Mouse (Mus musculus): ENCODE measurements around the gene Eps8. TPM values are rescaled to one million over a fixed set of nuclear protein-coding genes. Genes with fewer than 3 reads are reported as not detected.
A peak's percentile ranks its signal among the peaks of the same experiment; 100 is the strongest.

Eps8 gene
- polyA plus RNA-seq, 2 experiments, result 14.9 to 33.3 TPM

DNA sequence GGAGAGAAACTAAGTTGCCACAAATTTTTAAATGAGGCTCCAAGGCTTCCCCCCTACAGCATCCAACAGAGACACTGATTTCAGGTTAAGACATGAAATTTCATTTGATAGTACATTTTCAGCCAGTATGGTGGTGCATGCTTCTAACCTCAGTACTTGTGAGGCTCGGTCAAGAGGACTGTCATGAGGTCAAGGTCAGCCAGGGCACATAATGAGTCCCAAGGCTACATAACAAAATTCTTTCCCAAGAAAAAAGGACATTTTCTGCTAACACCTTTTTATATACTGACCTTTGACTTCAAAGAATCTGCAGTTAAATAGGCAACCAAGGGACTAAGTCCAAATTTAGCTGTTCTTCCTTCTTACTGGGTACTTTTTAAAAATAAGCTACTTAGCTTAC lies 181.2 kb downstream of the Eps8 start:
- no peak for ATAC-seq (ENCODE audit: low FRiP score, low read depth)
- no peak overlapping the region for H3K4me3 ChIP-seq (replicated peaks; ENCODE audit: low read length)
- H3K27me3 ChIP-seq (ENCODE audit: control insufficient read depth, insufficient read depth, low read length), result no peaks in the 10 kb centered on the region
- H3K9ac ChIP-seq (ENCODE audit: low read depth, low read length, severe bottlenecking), result no peak overlapping the region
- H3K36me3 ChIP-seq (ENCODE audit: control insufficient read depth, insufficient read depth, low read length), result no peaks in the 10 kb centered on the region
- no peak for DNase-seq (ENCODE audit: low spot score)
- no peak overlapping the region for H3K4me2 ChIP-seq (replicated peaks; ENCODE audit: low read depth, low read length, severe bottlenecking)
- TF ChIP-seq POLR2A (IDR thresholded peaks at IDR 0.05; ENCODE audit: borderline replicate concordance, extremely low read depth, insufficient read depth, insufficient read length), result no peak
- H3K9me3 ChIP-seq (ENCODE audit: control insufficient read depth, low read length), result no peaks in the 10 kb centered on the region
- no peak overlapping the region for H3K27ac ChIP-seq (replicated peaks; ENCODE audit: low read depth, low read length)
- peaks cover 16% of the 10 kb centered on the region for H3K4me1 ChIP-seq (ENCODE audit: control insufficient read depth, insufficient read depth, low read length)
- 45% methylated on average over 1 of the region's 1 CpGs for WGBS

DNA sequence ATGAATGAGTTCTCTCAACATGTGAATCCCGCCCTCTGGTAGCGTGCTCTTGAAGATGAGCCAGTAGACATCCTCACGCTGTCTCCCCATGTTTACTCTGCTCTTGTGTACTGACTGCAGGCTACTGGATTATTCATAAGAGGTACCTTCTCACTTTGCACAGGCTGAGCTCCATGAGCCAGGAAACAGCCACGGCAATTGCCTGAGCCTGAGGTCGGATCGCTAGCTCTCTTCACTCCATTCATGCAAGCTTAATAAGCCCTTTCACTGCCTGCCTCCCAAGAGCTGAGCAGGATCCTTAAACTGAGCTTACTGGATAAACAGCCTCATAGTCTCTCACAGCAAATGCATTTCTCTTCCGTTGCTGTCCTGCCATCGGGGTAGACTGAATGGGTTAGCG lies 182.5 kb downstream of the Eps8 start:
- no peak for DNase-seq (ENCODE audit: low spot score)
- no peak overlapping the region for H3K4me2 ChIP-seq (replicated peaks; ENCODE audit: low read depth, low read length, severe bottlenecking)
- peaks cover 18% of the 10 kb centered on the region for H3K4me1 ChIP-seq (ENCODE audit: control insufficient read depth, insufficient read depth, low read length)
- H3K9me3 ChIP-seq (ENCODE audit: control insufficient read depth, low read length), result no peaks in the 10 kb centered on the region
- no peak overlapping the region for H3K4me3 ChIP-seq (replicated peaks; ENCODE audit: low read length)
- no peak overlapping the region for H3K27ac ChIP-seq (replicated peaks; ENCODE audit: low read depth, low read length)
- H3K27me3 ChIP-seq (ENCODE audit: control insufficient read depth, insufficient read depth, low read length), result no peaks in the 10 kb centered on the region
- no peak overlapping the region for H3K9ac ChIP-seq (ENCODE audit: low read depth, low read length, severe bottlenecking)
- no peak for TF ChIP-seq POLR2A (IDR thresholded peaks at IDR 0.05; ENCODE audit: borderline replicate concordance, extremely low read depth, insufficient read depth, insufficient read length)
- WGBS, result 80% methylated on average over 9 of the region's 9 CpGs
- no peaks in the 10 kb centered on the region for H3K36me3 ChIP-seq (ENCODE audit: control insufficient read depth, insufficient read depth, low read length)
- no peak for ATAC-seq (ENCODE audit: low FRiP score, low read depth)

DNA sequence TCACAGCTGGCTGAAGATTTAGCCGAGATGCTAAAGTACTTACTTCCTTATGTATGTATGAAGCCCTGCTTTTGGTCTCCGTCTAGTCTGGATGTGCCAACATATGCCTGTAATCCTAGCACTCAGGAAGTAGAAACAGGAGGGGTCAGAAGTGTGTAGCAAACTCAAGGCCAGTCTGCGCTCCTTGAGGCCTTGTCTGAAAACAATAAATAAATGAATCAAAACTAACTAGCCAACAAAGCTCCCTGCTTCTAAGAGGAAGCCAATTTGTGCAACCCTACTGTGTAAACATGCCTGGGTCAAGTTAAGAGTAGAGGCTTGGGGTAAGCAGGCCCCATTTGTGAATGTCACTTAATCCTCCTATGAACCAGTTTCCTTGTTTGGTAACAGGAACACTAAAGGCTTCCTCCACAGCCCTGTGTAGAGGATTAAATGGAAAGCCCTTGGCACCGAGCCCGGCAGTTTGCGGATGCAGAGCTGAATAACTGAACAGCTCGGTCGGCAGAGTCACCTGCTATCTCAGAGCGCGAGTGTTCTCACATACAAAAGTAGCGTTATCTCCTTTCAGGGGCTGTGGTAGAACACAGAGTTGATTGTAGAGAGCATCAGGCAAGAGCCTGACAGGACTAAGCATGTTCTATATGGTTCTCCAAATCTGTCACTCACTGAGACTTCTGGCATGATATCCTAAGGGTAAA lies 183.6 kb downstream of the Eps8 start:
- Histone ChIP-seq H3K4me3 (replicated peaks; ENCODE audit: low read length) (no peak overlapping the region), H3K27ac (replicated peaks; ENCODE audit: low read depth, low read length) (peak overlapping the region; percentile 21), H3K36me3 (ENCODE audit: control insufficient read depth, insufficient read depth, low read length) (no peaks in the 10 kb centered on the region), H3K4me2 (replicated peaks; ENCODE audit: low read depth, low read length, severe bottlenecking) (no peak overlapping the region), H3K4me1 (ENCODE audit: control insufficient read depth, insufficient read depth, low read length) (peaks cover 18% of the 10 kb centered on the region), H3K9ac (ENCODE audit: low read depth, low read length, severe bottlenecking) (no peak overlapping the region), H3K9me3 (ENCODE audit: control insufficient read depth, low read length) (no peaks in the 10 kb centered on the region), H3K27me3 (ENCODE audit: control insufficient read depth, insufficient read depth, low read length) (no peaks in the 10 kb centered on the region)
- DNase-seq (ENCODE audit: low spot score), result peak; percentile 95
- 21% methylated on average over 11 of the region's 11 CpGs for WGBS
- TF ChIP-seq POLR2A (IDR thresholded peaks at IDR 0.05; ENCODE audit: borderline replicate concordance, extremely low read depth, insufficient read depth, insufficient read length), result no peak
- ATAC-seq (ENCODE audit: low FRiP score, low read depth), result peak; percentile 84

DNA sequence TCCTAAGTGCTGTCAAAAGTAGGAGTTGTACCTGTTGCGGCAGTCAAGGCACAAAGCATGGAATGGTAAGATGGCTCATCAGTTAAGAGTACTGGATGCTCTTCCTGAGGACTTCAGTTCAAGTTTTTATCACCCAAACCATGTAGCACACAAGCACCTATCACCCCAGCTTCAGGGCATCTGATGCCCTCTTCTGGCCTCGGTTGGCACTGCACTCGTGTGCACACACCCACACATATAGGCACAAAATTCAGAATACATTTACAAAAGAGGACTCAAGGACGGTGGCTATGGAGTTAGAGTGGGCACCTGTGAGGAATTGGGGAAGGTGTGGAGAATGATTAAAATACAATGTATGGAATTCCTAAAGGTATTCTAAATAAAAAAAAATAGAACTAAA lies 185.1 kb downstream of the Eps8 start:
- 96% methylated on average over 4 of the region's 4 CpGs for WGBS

DNA sequence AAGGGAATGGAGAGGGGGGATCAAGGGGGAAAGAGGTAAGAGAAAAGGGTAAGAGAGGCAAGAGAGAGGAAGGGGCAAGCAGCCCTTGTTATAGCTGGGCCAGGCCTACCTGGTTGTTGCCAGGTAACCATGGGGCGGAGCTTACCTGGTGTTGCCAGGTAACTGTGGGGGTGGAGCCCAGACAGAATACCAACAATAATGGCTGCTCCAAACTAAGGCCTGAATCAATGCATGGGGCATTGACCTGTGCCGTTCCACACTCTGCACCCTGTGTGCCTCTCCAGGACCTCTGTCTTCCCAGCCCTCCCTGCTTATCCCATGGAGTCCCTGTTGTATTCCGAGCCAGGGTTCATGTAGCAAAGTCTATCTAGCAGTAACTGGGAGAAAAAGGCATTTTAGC lies 187.0 kb downstream of the Eps8 start:
- H3K4me1 ChIP-seq (ENCODE audit: control insufficient read depth, insufficient read depth, low read length), result peaks cover 23% of the 10 kb centered on the region
- no peak overlapping the region for H3K4me2 ChIP-seq (replicated peaks; ENCODE audit: low read depth, low read length, severe bottlenecking)
- no peaks in the 10 kb centered on the region for H3K27me3 ChIP-seq (ENCODE audit: control insufficient read depth, insufficient read depth, low read length)
- H3K9ac ChIP-seq (ENCODE audit: low read depth, low read length, severe bottlenecking), result no peak overlapping the region
- DNase-seq (ENCODE audit: low spot score), result no peak
- WGBS, result 91% methylated on average over 3 of the region's 3 CpGs
- no peaks in the 10 kb centered on the region for H3K36me3 ChIP-seq (ENCODE audit: control insufficient read depth, insufficient read depth, low read length)
- H3K27ac ChIP-seq (replicated peaks; ENCODE audit: low read depth, low read length), result no peak overlapping the region
- no peak for ATAC-seq (ENCODE audit: low FRiP score, low read depth)
- H3K4me3 ChIP-seq (replicated peaks; ENCODE audit: low read length), result no peak overlapping the region
- TF ChIP-seq POLR2A (IDR thresholded peaks at IDR 0.05; ENCODE audit: borderline replicate concordance, extremely low read depth, insufficient read depth, insufficient read length), result no peak
- no peaks in the 10 kb centered on the region for H3K9me3 ChIP-seq (ENCODE audit: control insufficient read depth, low read length)

More for the DNA sequence above, 185.1 kb downstream of the Eps8 start:
- ATAC-seq (ENCODE audit: low FRiP score, low read depth) (no peak), DNase-seq (ENCODE audit: low spot score) (no peak)
- H3K9ac ChIP-seq (ENCODE audit: low read depth, low read length, severe bottlenecking), result no peak overlapping the region
- no peaks in the 10 kb centered on the region for H3K36me3 ChIP-seq (ENCODE audit: control insufficient read depth, insufficient read depth, low read length)
- H3K27me3 ChIP-seq (ENCODE audit: control insufficient read depth, insufficient read depth, low read length), result no peaks in the 10 kb centered on the region
- no peak overlapping the region for H3K4me2 ChIP-seq (replicated peaks; ENCODE audit: low read depth, low read length, severe bottlenecking)
- no peak for TF ChIP-seq POLR2A (IDR thresholded peaks at IDR 0.05; ENCODE audit: borderline replicate concordance, extremely low read depth, insufficient read depth, insufficient read length)
- H3K4me3 ChIP-seq (replicated peaks; ENCODE audit: low read length), result no peak overlapping the region
- H3K27ac ChIP-seq (replicated peaks; ENCODE audit: low read depth, low read length), result no peak overlapping the region
- no peaks in the 10 kb centered on the region for H3K9me3 ChIP-seq (ENCODE audit: control insufficient read depth, low read length)
- H3K4me1 ChIP-seq (ENCODE audit: control insufficient read depth, insufficient read depth, low read length), result peaks cover 23% of the 10 kb centered on the region

All from limb, embryonic 14.5 days (tissue).